Mouse (Mus musculus): ENCODE measurements around the gene Tlx3. TPM values are rescaled to one million over a fixed set of nuclear protein-coding genes. Genes with fewer than 3 reads are reported as not detected.

The Tlx3 gene
- polyA plus RNA-seq, 1 experiment = not detected

DNA sequence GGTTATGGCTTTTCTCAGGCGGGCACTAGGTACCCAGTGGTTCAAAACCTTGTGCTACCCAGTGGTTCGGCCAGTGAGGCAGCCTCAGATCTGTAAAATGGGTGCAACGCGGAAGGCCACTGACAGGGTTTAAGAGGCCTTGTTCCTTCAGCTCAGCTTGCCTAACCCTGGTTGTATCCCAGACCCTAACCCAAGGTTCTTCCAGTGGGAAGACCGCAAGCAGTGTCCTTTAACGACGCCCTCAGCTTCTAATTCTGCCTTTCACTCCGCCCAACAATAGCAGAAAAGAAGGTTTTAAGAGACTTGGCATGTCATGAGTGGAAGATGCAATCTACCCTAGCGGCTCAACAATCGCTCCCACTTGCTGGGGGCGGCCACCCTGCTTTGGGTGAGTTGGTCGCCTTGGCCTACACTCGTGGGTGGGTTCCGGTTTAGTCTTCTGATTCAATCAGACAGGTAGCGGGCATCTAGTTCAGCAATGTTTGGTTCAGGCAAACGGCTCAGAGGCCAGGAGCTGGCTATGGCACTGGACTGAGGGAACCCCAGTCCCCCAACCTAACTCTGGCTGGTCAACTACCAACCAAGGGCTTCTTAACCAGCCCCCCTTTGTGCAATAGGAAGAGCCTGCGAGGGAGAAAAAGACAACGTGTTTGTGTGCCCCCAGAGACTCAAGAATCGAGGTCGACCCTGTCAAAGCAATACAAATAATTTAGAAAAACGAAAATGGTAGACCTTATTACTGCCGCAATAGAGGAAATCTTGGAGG, 4.9 kb downstream of the Tlx3 start:
- 30% methylated on average over 22 of the region's 22 CpGs for WGBS
- DNase-seq (ENCODE audit: low read depth, low spot score) = no peak

GRCm38 (mm10) chr11:33197673-33198072, 5.7 kb downstream of the Tlx3 start:
- DNase-seq (ENCODE audit: low read depth, low spot score) = no peak
- 20% methylated on average over 15 of the region's 15 CpGs for WGBS

DNA sequence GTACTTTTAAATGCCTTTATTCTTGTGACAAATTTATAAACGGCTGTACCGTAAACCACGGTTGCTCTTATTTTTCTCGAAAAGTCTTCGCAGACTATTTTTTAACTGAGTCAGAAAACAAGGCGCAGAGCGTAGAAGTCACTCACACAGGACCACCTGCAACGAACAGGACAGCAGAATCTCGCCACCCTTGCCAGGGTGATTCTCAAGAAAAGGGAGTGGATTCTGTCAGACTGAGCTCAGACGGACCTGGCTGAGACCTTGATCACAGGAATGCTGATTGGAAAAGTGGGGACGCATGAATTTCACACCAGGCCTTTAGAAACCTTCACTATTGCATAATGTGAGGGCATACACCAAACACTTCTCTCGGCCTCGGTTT, 6.3 kb downstream of the Tlx3 start:
- 39% methylated on average over 13 of the region's 13 CpGs for WGBS
- DNase-seq (ENCODE audit: low read depth, low spot score) = no peak

GRCm38 (mm10) chr11:33196447-33197132, 6.8 kb downstream of the Tlx3 start:
- DNase-seq (ENCODE audit: low read depth, low spot score) = no peak
- 14% methylated on average over 24 of the region's 24 CpGs for WGBS

GRCm38 (mm10) chr11:33195531-33196446, 7.6 kb downstream of the Tlx3 start:
- DNase-seq (ENCODE audit: low read depth, low spot score) = no peak
- WGBS = 7% methylated on average over 25 of the region's 25 CpGs

GRCm38 (mm10) chr11:33195061-33195460, 8.3 kb downstream of the Tlx3 start:
- DNase-seq (ENCODE audit: low read depth, low spot score) = no peak
- 32% methylated on average over 7 of the region's 7 CpGs for WGBS

DNA sequence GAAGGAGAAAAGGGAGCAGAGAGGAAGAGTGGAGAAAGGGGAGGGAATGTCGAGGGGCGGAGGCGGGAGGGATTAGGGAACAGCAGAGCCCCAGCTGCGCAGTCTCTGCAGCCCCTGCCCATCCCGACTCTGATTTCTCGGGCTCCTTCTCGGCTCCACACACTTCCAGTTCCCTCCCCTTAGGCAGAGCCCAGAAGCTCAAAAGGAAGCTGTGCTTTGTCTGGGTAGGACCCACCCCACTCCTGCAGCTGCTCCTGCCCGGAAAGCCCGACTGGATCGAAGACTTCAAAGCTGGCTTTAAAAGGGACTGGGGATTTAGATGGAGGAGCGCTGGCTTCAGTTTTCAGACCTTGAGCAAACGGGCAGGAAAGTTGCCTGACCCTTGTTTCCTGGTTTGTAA, 9.7 kb downstream of the Tlx3 start:
- 3% methylated on average over 12 of the region's 12 CpGs for WGBS

DNA sequence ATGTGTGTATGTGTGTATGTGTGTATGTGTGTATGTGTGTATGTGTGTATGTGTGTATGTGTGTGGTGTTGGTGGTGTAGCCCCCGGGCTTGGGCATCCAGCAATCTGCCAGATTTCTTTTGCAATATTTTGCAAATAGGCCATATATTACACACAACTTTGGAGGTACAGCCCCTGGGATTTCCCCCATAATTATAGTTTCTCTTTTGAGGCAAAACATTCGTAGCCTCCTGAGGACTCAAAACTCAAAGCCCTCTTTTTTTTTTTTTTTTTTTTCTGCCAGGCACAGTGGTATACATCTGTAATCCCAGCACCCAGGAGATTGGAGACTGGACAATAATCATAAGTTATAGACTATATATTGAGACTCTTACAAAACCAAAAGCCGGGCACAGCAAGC, 21.6 kb downstream of the Tlx3 start:
- WGBS = 73% methylated on average over 3 of the region's 3 CpGs
- no peak for DNase-seq (ENCODE audit: low read depth, low spot score)

More for the DNA sequence above, 9.7 kb downstream of the Tlx3 start:
- DNase-seq (ENCODE audit: low read depth, low spot score) = no peak

GRCm38 (mm10) chr11:33180701-33181116, 22.7 kb downstream of the Tlx3 start:
- 6% methylated on average over 18 of the region's 18 CpGs for WGBS
- DNase-seq (ENCODE audit: low read depth, low spot score) = no peak

- WGBS = 77% methylated on average over 1 of the region's 1 CpGs
- no peak for DNase-seq (ENCODE audit: low read depth, low spot score)
Observed at GRCm38 (mm10) chr11:33179802-33180201, 23.6 kb downstream of the Tlx3 start.

DNA sequence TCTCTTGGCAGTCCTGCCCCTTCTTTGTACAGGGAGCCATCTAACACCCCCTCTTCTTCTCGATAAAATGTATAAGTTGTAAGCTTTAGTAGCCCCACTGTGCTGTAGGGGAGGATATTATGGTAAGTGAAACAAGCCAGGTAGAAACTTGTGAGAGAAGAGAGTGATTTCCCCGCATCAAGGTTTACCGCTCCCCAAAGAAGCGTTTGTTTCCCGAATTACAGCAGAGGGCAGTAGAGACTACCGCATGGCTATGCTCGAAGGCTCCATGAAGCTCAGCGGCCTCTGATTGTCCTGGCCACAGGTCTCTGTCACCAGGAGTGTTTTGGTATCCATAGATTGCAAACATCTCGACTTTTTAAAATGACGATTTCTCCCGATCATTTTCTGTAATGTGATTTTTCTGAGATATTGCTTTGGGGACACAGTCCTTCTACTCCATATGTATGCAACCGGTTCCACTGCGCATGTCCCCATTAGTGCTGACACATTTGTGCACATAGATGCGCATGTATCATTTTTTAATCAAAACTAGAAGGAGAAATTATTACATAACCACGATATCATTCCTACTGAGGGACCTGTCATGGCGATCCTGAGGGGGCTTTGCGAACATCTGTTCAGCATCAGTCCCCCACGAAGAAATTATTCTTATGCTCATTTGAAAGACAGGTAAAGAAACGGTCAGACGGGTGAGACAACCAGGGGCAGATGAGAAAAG, 26.7 kb downstream of the Tlx3 start:
- 37% methylated on average over 20 of the region's 20 CpGs for WGBS
- no peak for DNase-seq (ENCODE audit: low read depth, low spot score)

DNA sequence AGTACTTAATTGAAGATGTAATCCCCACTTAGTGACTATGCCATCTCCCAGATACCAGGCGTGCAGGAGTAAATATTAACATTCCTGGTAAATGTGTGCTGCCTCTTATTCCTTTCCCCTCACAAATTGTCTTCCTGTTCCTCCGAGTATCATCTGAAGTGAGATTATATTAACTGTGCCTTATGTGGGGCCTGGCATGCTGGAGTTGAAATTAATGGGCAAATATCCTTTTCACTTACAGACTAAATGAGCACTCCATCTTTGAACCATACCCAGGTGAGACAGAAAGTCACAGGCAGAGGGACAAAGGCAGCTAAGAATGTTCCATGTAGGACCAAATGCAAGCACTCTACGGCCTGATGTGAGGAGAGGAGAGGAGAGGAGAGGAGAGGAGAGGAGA, 27.6 kb downstream of the Tlx3 start:
- WGBS = 58% methylated on average over 3 of the region's 3 CpGs
- no peak for DNase-seq (ENCODE audit: low read depth, low spot score)

DNA sequence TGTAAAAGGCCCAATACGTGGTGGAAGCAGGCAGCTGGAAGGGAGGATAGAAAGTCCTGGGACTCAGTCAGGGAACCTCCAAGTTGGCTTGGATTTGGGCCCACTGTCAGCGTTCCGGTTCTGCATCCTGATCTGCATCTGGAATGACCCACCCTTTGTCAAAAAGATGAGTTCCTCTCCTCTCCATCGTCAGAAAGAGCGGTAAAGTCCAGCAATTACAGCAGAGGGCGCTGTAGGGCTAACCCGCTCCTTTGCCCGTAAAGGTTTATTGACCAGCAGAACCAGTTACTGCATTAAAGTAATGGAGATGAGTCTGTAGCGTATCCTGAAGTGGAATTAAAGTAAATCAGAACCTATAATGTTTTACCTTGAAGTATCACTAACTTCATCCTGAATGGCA, 32.9 kb downstream of the Tlx3 start:
- DNase-seq (ENCODE audit: low read depth, low spot score) = no peak
- whole genome bisulfite sequencing = 7% methylated on average over 9 of the region's 9 CpGs

- DNase-seq (ENCODE audit: low read depth, low spot score) = peak; percentile 94
- WGBS = 4% methylated on average over 48 of the region's 49 CpGs
Observed at GRCm38 (mm10) chr11:33162998-33163506, 40.3 kb downstream of the Tlx3 start, which contains the start of gene Npm1. Npm1 (minus strand) TSS chr11:33163206.

DNA sequence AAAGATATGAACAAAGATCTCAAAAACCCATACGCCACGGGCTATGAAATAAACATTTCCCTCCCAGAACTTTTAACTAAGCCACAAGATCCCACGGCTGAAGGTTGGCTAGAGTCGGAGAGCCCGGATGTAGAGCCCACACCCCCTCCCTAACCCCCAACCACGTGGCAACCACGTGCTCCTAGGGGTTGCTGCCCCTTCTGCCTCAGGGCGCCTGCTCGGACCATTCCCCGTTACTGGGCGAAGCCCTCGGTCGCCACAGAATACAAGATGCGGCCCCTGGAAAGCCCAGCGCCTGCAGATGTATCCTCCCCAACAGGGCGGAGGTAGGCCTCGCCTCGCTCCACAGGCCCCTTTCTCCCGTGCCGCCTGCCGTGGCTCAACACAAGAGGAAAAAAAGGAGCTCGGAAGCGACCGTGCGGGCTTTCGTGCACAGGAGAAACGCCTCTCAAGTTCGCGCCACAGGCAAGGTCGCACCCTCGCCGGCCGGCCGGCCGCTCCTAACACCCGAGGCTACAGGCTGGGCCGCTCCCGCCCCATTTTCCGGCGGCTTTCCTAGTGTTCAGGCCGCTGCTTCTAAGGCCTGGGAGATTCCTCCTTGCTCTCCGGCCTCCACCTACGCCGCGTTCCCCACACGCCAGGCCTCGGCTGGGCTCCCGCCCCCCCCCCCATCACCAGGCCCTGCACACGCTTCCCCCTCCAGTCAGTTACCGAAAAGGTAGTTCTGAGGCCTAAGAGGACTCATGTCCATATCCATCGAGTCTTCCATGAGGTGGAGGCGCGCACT, 41.0 kb downstream of the Tlx3 start:
- WGBS = 2% methylated on average over 53 of the region's 53 CpGs
- DNase-seq (ENCODE audit: low read depth, low spot score) = no peak

DNA sequence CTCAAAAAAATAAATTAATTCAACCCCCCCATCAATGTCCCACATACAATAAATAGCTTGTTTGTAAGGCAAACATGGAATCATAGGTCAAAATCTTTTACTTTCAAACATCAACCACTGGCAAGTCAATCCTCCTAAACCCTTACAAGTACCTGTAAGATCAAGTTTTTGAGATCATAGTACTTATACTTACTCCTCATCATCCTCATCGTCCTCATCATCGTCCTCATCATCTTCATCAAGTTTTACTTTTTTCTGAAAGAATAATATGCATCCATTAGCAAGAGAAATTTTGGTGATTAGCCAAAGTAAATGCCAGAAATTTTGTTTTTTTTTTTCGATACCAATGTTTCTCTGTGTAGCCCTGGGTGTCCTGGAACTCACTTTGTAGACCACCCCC, 43.6 kb downstream of the Tlx3 start:
- DNase-seq (ENCODE audit: low read depth, low spot score) = no peak
- WGBS = 86% methylated on average over 3 of the region's 3 CpGs

DNA sequence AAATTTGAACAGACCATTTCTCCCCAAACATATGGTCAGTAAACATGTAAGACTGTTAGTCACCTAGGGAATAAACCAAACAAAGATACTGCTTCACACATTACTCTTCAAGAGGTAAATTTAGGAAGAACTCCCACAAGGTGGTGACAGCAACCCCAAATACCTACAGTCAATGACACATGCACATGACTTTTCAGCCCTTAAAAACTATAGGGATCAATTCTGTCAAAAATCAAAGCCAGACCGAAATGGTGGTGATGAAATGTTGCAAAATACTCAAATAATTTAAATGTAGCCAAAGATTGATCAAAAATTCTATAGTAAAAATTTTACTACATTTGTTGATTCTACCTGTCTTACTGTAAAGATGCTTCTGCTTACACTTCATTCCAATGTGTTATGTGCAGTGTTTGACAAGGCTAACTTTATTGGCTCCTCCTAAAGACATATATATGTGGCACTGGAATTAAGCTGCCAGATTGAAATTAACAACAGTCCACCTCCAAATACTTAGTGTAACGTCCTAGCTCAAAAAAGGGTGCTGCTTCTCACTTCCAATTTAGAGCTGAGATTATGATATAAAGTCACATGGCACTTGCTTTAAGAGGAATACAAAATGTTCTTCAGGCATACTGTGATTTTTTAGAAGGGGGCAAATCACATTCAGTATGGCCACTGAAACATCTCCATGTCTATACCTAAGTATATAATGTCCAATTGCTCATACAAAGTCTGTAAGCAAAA, 45.8 kb downstream of the Tlx3 start:
- 72% methylated on average over 2 of the region's 2 CpGs for WGBS
- DNase-seq (ENCODE audit: low read depth, low spot score) = no peak

DNA sequence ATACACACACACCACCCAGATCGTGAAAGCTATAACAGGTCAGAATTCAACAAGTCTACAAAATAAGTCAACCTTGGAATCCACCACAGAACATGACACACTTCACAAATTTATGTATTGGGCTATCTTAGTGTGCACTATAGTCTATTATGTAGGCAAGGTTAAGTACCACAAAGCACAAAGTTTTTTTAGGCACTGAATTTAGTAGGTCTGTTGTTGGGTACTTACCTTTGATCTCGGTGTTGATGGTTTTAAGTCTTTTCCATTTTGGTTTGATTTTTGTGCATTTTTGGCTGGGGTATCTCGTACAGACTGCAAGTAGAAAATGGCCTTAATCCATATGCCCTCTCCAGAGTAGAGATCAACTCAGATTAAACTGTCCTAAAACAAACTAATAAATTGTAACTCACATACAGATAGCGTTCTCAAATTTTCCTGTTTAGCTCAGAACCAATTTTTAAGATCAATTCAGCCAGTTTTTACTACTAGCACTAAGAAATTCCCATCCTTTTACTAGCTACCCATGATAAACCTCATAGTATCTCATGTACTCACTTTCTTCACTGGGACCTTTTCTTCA, 46.9 kb downstream of the Tlx3 start:
- WGBS = 71% methylated on average over 4 of the region's 4 CpGs

More for the DNA sequence above, 46.9 kb downstream of the Tlx3 start:
- no peak for DNase-seq (ENCODE audit: low read depth, low spot score)
